Mouse (Mus musculus) embryonic fibroblast, embryonic 13.5 days (primary cell): ENCODE results near the gene Bbs9.

Source experiments
- CTCF ChIP-seq: IDR thresholded peaks from 2 replicates; pipeline ENCODE4 v1.5.1; 2011; ENCODE audit warnings: mild to moderate bottlenecking, control low read depth, low read length, moderate library complexity, borderline replicate concordance; ENCODE audit not compliant: insufficient read depth
- POLR2A ChIP-seq: IDR thresholded peaks from 2 replicates; pipeline ENCODE4 v1.6.1; 2011; ENCODE audit warnings: low read depth, mild to moderate bottlenecking, control low read depth, low read length, moderate library complexity

DNA sequence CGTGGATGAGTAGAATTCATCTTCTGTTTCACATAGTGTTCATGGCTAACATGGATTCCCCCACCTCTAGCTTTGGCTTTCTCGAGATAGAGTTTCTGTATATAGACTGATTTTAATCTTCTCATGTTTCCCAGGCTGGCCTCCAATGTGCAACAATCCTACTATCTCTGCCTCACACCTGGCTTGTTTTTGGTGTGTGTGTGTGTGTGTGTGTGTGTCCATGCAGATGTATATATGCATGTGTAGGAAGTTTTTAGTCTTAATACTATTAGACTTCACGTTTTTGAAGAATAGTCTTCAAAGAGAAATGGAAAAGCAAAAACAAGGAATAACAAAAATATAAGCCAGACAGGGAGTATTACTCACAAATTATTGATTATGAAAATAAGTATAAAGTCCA lies 296.3 kb downstream of the Bbs9 start:
- TF ChIP-seq POLR2A (no peak), CTCF (no peak)
